Mouse (Mus musculus): ENCODE data around the gene Pofut2. TPM values are rescaled to one million over a fixed set of nuclear protein-coding genes. Genes with fewer than 3 reads are reported as not detected.

Pofut2 gene
- polyA plus RNA-seq, 1 experiment from 2014 or later = 135 TPM

GRCm38 (mm10) chr10:77300237-77300933, 41.4 kb downstream of the Pofut2 start:
- H3K4me3 ChIP-seq (ENCODE audit: low read depth, low read length) = no peak overlapping the region
- no peak overlapping the region for H3K27ac ChIP-seq (ENCODE audit: low read depth)
- H3K4me2 ChIP-seq = no peak overlapping the region
- DNase-seq (no peak), ATAC-seq (ENCODE audit: insufficient read depth) (no peak)
- no peaks in the 10 kb centered on the region for H3K27me3 ChIP-seq (ENCODE audit: insufficient read depth, low read length)
- H3K4me1 ChIP-seq (ENCODE audit: insufficient read depth) = no peaks in the 10 kb centered on the region
- H3K9ac ChIP-seq = no peak overlapping the region
- WGBS = 79% methylated on average over 8 of the region's 8 CpGs
- H3K36me3 ChIP-seq (ENCODE audit: insufficient read depth) = peaks cover 42% of the 10 kb centered on the region
- no peak for TF ChIP-seq CTCF (IDR thresholded peaks at IDR 0.05; ENCODE audit: low read depth)
- H3K9me3 ChIP-seq (ENCODE audit: low read depth, low read length) = no peaks in the 10 kb centered on the region

GRCm38 (mm10) chr10:77300934-77301297, 41.9 kb downstream of the Pofut2 start:
- Histone ChIP-seq H3K4me3 (ENCODE audit: low read depth, low read length) (no peak overlapping the region), H3K27me3 (ENCODE audit: insufficient read depth, low read length) (no peaks in the 10 kb centered on the region), H3K9ac (no peak overlapping the region), H3K36me3 (ENCODE audit: insufficient read depth) (peaks cover 36% of the 10 kb centered on the region), H3K4me1 (ENCODE audit: insufficient read depth) (no peaks in the 10 kb centered on the region), H3K27ac (ENCODE audit: low read depth) (no peak overlapping the region), H3K9me3 (ENCODE audit: low read depth, low read length) (no peaks in the 10 kb centered on the region), H3K4me2 (no peak overlapping the region)
- DNase-seq (no peak), ATAC-seq (ENCODE audit: insufficient read depth) (no peak)
- no peak for TF ChIP-seq CTCF (IDR thresholded peaks at IDR 0.05; ENCODE audit: low read depth)
- 87% methylated on average over 4 of the region's 4 CpGs for WGBS

GRCm38 (mm10) chr10:77304362-77304761, 45.3 kb downstream of the Pofut2 start:
- DNase-seq (no peak), ATAC-seq (ENCODE audit: insufficient read depth) (no peak)
- no peak overlapping the region for H3K4me2 ChIP-seq
- H3K36me3 ChIP-seq (ENCODE audit: insufficient read depth) = peaks cover 41% of the 10 kb centered on the region
- no peak for TF ChIP-seq CTCF (IDR thresholded peaks at IDR 0.05; ENCODE audit: low read depth)
- 84% methylated on average over 3 of the region's 3 CpGs for WGBS
- H3K4me1 ChIP-seq (ENCODE audit: insufficient read depth) = no peaks in the 10 kb centered on the region
- no peak overlapping the region for H3K9ac ChIP-seq
- no peak overlapping the region for H3K27ac ChIP-seq (ENCODE audit: low read depth)
- H3K9me3 ChIP-seq (ENCODE audit: low read depth, low read length) = no peaks in the 10 kb centered on the region
- H3K27me3 ChIP-seq (ENCODE audit: insufficient read depth, low read length) = no peaks in the 10 kb centered on the region
- H3K4me3 ChIP-seq (ENCODE audit: low read depth, low read length) = no peak overlapping the region

DNA sequence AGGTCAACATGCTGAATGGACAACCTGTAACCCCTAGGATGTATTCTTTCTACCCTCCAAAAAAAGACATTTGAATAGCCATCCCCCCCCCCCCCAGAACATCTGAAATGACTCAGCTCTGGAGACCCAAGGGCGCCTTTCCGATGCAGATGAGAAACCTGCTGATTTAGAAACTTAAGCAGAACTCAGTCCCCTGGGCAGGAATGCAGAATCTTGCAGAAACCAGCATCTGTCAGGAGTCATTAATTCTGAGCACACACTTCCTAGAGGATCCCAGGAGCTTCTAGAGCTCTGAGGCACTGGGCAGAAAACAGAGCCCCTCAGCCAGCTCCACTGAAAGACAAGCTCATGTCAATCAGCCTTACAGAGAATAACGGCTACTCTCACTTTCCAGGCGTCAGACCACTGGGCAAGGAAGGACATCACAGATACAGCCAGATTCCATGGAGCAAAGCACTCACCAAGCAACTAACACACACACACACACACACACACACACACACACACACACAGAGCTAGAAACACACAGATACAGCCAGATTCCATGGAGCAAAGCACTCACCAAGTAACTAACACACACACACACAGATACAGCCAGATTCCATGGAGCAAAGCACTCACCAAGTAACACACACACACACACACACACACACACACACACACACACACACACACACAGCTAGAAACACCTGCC, 46.0 kb downstream of the Pofut2 start:
- no peak for TF ChIP-seq CTCF (IDR thresholded peaks at IDR 0.05; ENCODE audit: low read depth)
- Histone ChIP-seq H3K4me1 (ENCODE audit: insufficient read depth) (no peaks in the 10 kb centered on the region), H3K9me3 (ENCODE audit: low read depth, low read length) (no peaks in the 10 kb centered on the region), H3K27ac (ENCODE audit: low read depth) (no peak overlapping the region), H3K4me2 (no peak overlapping the region), H3K36me3 (ENCODE audit: insufficient read depth) (peaks cover 35% of the 10 kb centered on the region), H3K27me3 (ENCODE audit: insufficient read depth, low read length) (no peaks in the 10 kb centered on the region), H3K9ac (no peak overlapping the region), H3K4me3 (ENCODE audit: low read depth, low read length) (no peak overlapping the region)
- WGBS = 51% methylated on average over 4 of the region's 4 CpGs
- ATAC-seq (ENCODE audit: insufficient read depth) (no peak), DNase-seq (no peak)

DNA sequence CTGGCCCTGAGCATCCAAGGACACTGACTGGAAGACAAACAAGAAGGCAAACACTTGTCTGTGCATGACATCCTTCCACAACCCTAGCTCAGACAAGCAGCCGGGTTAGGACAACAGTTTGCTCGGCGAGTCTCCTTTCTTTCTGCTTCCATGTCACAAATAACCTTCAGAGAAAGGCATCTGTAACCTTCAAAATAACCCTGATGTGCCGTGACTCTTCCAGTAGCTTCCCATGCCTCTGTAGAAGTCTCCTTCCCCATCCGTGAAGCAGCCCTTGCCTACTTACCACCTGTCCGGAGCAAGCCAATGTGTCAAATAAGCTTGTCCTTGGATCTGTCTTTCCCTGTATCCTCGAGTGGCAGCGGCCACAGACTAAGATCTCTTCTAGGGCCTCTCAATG, 46.7 kb downstream of the Pofut2 start:
- Histone ChIP-seq H3K27ac (ENCODE audit: low read depth) (no peak overlapping the region), H3K9me3 (ENCODE audit: low read depth, low read length) (no peaks in the 10 kb centered on the region), H3K27me3 (ENCODE audit: insufficient read depth, low read length) (no peaks in the 10 kb centered on the region), H3K36me3 (ENCODE audit: insufficient read depth) (peaks cover 34% of the 10 kb centered on the region), H3K9ac (no peak overlapping the region), H3K4me1 (ENCODE audit: insufficient read depth) (no peaks in the 10 kb centered on the region), H3K4me3 (ENCODE audit: low read depth, low read length) (no peak overlapping the region), H3K4me2 (no peak overlapping the region)
- ATAC-seq (ENCODE audit: insufficient read depth) (no peak), DNase-seq (no peak)
- no peak for TF ChIP-seq CTCF (IDR thresholded peaks at IDR 0.05; ENCODE audit: low read depth)
- WGBS = 77% methylated on average over 8 of the region's 8 CpGs

- TF ChIP-seq CTCF (IDR thresholded peaks at IDR 0.05; ENCODE audit: low read depth) = no peak
- Histone ChIP-seq H3K36me3 (ENCODE audit: insufficient read depth) (peaks cover 34% of the 10 kb centered on the region), H3K9me3 (ENCODE audit: low read depth, low read length) (no peaks in the 10 kb centered on the region), H3K4me1 (ENCODE audit: insufficient read depth) (no peaks in the 10 kb centered on the region), H3K4me3 (ENCODE audit: low read depth, low read length) (no peak overlapping the region), H3K4me2 (no peak overlapping the region), H3K9ac (no peak overlapping the region), H3K27me3 (ENCODE audit: insufficient read depth, low read length) (no peaks in the 10 kb centered on the region), H3K27ac (ENCODE audit: low read depth) (no peak overlapping the region)
- DNase-seq (peak; percentile 39), ATAC-seq (ENCODE audit: insufficient read depth) (no peak)
- 56% methylated on average over 10 of the region's 10 CpGs for WGBS
These were observed 50.0 kb downstream of the Pofut2 start for GRCm38 (mm10) chr10:77308978-77309377.

DNA sequence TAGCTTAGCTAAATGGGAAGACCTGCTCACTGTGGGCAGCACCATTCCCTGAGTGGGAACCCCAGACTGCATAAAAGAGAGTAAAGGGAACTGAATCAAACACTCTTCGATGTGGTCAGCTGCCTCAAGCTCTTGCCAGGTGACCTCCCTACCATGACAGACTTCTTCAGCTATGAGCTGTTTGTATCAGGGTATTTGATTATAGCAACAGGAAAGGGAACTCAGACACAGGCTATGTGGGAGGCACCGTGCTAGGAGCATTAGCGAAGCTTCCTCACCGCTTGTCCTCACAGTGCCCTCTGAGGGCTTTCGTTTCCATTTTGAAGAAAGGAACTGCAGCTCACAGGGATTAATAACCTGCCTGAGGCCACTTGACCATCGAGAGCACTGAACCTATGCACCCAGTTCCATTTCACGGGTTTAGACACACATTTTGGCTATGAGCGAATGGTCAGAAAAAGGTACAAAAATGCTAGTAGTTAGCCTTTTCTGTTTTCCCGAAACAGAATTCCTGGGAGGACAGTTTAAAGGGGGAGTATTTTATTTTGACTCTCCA, 55.8 kb downstream of the Pofut2 start:
- Histone ChIP-seq H3K9ac (no peak overlapping the region), H3K4me3 (ENCODE audit: low read depth, low read length) (no peak overlapping the region), H3K4me1 (ENCODE audit: insufficient read depth) (no peaks in the 10 kb centered on the region), H3K36me3 (ENCODE audit: insufficient read depth) (peaks cover 30% of the 10 kb centered on the region), H3K27me3 (ENCODE audit: insufficient read depth, low read length) (no peaks in the 10 kb centered on the region), H3K4me2 (no peak overlapping the region), H3K27ac (ENCODE audit: low read depth) (no peak overlapping the region), H3K9me3 (ENCODE audit: low read depth, low read length) (no peaks in the 10 kb centered on the region)
- 77% methylated on average over 9 of the region's 9 CpGs for WGBS
- ATAC-seq (ENCODE audit: insufficient read depth) (no peak), DNase-seq (no peak)
- no peak for TF ChIP-seq CTCF (IDR thresholded peaks at IDR 0.05; ENCODE audit: low read depth)

Data from lung, embryonic 14.5 days (tissue).